Mouse (Mus musculus): Measurements from ENCODE around the gene Reln.

The Reln gene

DNA sequence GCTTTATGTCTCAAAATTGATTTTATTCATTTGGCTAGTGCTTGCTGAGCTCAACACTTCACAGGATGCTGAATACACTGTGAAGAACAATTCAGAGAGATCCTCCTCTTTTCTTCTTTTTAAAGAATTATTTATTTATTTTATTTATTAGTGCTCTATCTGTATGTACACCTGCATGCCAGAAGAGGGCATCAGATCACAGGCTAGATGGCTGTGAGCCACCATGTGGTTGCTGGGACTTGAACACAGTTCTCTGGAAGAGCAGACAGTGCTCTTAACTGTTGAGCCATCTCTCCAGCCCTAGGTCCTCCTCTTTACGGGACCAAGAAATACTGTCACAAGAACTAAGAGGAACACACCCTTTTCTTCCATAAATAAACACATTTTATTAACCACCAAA lies 399.9 kb downstream of the Reln start:
- ATAC-seq (ENCODE audit: insufficient number of reproducible peaks, low FRiP score, low TSS enrichment) = no peak

DNA sequence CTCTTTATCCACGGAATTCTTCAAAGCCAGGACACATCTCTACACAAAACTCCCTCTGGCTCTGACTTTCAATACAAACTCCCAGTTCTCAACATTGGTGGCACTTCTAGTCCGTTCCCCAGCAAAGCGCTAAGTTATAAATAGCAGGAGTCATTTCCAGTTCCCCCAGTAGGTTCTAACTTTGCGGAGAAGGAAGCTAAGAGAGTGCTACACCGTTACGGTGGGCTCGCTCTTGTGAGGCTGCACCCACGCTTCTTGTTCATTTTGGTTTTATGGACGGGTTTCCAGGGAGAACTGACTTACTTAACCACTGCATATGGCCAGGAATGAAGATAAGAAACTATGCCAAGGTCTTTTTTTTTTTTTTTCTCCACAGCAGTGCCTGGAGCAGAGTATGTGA lies 405.1 kb downstream of the Reln start:
- no peak for ATAC-seq (ENCODE audit: insufficient number of reproducible peaks, low FRiP score, low TSS enrichment)

DNA sequence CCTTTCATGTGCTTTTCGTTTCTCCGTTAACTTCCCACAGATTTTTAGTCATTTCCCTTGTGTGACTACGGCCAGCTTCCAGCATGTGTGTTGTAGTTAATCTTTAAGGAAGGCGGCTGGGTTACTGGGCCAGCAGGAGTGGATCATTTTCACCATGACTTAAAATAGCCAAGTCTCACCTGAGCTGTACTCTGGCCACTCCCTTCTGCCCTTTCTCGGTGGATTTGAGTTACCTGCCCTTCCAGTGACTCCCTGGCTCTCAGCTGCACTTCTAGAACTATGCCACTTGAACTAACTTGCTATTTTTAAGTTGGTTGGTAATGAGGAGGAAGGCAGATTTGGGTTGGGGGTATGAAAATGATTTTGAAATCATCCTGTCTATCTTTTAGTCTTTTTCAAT lies 406.4 kb downstream of the Reln start:
- ATAC-seq (ENCODE audit: insufficient number of reproducible peaks, low FRiP score, low TSS enrichment) = no peak

DNA sequence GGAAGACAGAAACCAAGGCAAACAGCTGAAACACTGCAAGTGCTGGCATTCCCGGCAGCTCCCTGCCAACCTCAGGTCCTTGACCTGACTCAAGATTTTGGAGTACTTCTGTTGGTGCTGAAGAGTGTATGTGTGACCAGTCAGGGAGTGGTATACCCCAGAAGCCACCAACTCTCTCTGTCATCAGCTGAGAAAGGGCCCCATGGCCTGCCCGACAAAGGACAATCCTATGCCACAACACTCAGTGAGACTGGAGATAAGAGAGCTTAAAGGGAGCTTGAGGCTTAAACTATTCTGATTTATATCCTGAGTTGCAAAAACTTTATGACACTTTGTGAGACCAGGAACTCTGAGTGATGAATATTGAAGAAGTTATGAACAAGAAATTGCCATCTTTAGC lies 407.9 kb downstream of the Reln start:
- no peak for ATAC-seq (ENCODE audit: insufficient number of reproducible peaks, low FRiP score, low TSS enrichment)

DNA sequence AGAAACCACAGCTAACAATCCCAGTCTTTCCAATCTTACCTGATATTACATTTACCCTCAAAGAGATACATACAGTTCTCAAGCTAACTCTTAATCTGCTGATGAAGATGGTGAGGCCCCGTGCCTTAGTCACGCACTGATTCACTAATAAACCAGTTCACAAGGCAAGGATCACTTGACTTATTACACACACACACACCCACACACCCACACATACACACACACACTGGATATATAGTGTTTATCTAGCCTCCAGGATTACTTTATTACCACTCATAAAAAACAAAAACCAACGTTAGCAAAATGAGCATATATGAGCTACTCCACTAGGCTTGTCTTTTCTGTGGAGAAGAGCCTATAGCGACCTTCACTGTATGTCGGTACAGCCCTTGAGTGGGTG lies 408.4 kb downstream of the Reln start:
- no peak for ATAC-seq (ENCODE audit: insufficient number of reproducible peaks, low FRiP score, low TSS enrichment)

DNA sequence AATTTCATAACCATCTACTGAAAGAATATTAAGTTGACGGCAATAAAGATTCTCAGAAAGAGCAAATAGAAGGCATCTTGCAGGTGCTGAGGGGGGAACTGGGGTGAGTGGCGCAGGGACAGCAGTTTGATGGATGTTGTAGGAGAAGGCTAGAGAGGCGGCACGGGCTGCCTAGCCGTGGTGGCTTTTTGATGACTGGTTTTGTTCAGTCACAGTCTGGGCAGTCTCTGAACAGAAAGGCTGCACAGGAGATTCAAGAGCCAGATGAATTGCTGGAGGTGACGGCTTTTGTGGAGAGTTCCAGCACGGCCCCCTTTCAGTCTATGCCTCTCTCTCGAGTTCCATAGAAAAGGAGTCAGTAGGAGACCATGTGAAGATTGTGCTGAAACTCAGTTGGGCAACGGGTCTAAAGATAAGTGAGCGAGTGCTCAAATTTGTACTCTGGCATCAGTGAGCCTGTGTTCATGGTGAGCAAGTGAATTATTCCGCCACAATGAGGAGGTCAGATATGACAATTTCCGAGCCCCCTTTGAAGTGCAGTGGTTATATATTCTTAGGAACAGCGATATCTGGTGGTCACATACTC lies 409.6 kb downstream of the Reln start:
- ATAC-seq (ENCODE audit: insufficient number of reproducible peaks, low FRiP score, low TSS enrichment) = no peak

DNA sequence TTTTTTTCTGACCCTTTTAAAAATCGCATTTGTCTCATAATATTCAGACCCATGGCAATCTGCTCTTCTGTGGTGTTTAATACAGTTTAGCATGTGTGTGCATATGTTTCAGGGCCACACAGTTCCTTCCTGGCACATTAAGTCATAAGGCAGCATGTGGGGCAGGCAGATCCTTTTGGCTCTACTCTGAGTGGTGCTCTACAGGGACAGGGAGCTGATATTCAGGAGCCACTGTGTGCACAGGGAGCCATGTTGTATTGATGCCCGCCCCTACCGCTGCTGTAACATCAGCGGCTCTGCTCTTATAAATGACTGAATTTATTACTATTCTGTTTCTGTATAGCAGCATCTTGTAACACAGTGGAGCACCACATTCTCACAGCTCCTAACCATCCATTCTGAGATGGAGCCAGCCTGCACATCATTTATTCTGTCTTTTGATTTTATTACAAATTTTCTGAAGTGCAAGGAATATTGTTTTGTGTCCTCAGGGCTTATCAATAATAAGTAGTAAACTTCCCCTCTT lies 410.3 kb downstream of the Reln start:
- ATAC-seq (ENCODE audit: insufficient number of reproducible peaks, low FRiP score, low TSS enrichment) = peak; percentile 70; the same call in 1 of the 2 replicates

DNA sequence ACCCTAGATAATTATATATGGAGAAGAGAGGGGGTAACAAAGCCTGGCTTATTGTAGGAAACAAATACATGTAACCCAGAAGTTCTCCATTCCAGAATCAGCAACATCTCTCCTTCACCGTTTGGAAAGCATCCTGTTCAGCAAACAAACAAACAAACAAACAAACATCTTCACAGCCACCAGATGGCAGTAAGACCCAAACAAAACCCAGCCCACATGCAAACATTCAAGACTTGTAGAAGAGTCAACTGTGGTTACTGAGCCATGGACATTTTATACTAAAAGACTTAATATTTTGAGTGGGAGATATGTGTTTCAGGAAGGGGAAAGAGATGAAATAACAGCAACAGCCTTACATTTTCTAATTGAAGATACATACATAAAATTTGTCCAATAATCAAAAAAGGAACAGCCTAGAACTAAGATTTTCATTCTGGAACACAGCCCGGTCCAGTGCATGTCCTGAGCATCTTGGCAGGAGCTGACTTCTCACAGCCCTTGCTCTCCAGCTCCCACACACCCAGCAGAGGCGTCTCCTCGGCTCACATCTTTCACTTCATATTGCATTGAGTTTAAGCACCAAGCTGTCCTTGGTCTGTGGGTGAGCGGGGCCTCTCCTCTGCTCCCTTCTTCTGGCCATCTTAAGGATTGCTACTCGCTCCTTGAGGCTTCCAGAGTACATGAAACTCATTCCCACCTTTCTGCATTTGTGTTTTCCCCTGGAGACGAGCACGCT lies 411.0 kb downstream of the Reln start:
- ATAC-seq (ENCODE audit: insufficient number of reproducible peaks, low FRiP score, low TSS enrichment) = peak; percentile 62; the same call in 1 of the 2 replicates

DNA sequence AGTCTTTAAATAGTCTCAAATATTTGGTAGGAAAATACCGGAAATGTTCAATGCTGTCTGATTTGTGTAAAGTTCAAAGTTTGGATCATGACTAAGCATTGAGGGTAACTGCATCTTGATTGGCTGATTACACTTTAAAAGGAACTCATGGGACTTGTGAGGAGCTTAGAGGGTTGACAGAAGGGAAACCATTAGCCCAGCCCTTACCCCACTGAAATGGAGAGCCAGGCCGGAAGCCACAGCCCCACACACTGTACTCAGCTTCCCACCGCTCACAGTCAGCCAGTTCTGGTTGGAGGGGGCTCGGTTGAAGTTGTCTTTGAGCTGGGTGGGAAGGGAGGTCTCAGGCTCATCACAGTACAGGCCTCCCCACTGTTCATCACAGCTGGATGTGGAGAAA lies 413.4 kb downstream of the Reln start:
- ATAC-seq (ENCODE audit: insufficient number of reproducible peaks, low FRiP score, low TSS enrichment) = no peak

DNA sequence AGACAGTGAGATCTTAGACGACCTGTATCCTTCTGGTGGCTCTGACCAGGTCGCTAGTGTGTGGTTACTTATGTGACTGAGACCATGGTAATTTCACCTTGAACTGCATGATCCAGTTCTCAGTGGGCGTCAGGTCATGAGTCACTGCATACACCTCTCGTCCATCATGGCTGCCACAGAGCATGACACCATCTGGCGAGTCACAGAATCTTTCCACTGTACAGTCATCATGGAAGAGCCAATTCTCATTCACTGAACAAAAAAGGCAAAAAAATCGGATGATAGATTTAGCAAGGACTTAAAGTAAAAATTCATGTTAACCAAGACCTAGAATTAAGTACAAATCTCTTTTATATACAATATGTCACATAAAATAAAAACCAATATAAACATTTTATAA lies 424.2 kb downstream of the Reln start:
- ATAC-seq (ENCODE audit: insufficient number of reproducible peaks, low FRiP score, low TSS enrichment) = no peak

DNA sequence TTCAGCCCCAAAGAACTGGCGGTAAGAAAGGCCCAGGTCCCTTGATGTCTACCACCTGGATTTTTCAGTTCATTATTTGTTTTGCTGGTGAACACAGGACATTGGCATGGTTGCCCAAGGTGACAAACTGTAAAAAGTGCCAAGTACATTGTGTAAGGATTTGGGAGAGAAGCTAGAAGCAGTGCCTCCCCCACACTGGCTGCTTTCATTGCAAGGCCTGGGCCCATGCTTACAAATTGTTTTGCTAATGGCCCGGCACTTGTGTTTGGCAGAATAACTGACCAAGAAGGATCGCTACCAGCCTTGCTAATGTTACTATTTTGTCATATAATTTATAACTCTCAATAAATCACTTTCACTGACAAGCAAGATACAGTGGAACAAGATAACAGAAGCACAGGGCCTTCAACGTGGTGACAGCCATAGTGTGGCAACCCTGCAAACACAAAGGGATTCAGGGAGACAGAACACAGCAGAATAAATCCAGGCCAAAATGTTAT lies 425.2 kb downstream of the Reln start:
- no peak for ATAC-seq (ENCODE audit: insufficient number of reproducible peaks, low FRiP score, low TSS enrichment)

DNA sequence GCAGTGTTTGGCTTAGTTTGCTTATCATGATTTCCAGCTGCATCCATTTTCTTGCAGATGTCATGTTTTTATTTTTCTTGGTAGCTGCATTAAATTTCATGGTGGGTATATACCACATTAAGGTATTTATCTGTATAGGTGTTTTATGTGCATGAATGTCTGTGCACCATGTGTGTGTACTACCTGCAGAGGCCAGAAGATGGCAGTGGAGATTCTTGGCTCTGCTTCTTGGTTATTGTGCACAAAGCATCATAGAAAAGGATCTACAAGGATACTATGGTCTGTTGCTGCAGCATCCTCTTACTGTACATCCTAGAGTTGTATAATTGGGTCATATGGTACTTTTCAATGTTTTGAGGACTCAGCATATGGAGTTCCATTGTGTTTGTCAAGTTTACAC lies 428.5 kb downstream of the Reln start:
- no peak for ATAC-seq (ENCODE audit: insufficient number of reproducible peaks, low FRiP score, low TSS enrichment)

DNA sequence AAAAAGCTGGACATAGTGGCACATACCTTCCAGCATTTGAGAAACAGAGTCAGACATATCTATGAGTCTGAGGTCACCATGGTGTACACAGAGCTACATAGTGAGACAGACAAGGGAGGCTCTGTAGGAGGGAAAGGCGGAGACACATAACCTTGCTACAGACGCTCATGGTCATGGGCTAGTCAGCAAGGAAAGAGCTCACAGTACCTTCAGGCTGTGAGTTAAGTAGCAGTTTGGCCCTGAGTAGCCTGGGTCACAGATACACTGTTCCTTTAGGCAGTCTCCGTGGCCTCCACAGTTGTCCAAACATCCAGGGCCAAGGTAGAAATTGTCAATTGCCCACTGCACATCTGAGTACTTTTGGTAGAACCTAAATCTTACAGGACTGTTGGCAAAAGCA lies 429.7 kb downstream of the Reln start:
- no peak for ATAC-seq (ENCODE audit: insufficient number of reproducible peaks, low FRiP score, low TSS enrichment)

DNA sequence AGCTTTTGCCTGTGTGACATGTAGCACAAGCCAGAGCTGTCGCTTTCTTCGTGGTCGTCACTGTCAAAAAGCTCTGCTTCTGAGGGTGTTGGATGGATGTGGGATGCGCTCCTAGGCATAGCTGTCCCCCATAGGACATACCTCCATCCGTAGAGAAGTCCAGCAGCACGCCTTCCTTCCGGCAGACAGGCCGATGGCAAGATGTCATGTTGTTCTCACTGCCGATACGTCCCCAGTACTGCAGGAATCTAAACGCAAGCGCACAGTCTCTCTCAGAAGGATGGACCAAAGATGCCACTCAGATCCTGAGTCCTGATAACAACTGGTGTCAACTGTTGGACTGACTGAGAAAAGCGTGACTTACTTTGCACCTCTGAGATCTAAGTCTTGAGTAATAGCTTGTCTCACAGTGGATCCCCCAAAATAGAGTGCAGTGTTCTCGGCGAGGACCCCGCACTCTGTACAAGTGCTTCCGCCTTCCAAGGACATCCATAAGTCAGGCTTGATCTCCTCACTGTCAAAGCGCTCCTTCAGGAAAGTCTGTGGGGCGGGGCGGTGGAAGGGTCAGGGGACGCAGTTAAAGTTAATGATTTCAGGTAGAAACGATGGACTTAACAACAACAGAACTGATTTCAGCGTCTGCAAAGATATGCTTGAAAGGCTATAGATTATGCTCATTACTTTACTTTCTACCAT lies 431.5 kb downstream of the Reln start:
- ATAC-seq (ENCODE audit: insufficient number of reproducible peaks, low FRiP score, low TSS enrichment) = no peak

DNA sequence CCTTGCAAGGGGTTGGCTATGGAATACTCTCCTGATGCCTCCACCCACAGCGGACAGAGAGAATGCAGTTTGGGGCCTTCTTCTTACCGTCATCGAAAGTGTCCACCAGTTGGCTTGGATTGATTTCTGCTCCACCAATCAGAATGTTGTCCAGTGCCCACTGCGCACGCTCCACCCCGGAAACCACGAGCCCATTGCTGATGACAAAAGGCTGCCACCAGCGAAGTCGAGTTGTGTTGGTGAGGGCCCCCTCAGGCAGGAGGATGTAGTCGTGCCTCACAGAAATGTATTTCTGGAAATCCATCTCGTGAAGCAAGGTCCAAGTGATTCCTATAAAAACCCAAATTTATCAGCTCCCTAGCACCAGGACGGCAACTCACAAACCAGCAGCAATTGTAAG lies 433.8 kb downstream of the Reln start:
- no peak for ATAC-seq (ENCODE audit: insufficient number of reproducible peaks, low FRiP score, low TSS enrichment)

DNA sequence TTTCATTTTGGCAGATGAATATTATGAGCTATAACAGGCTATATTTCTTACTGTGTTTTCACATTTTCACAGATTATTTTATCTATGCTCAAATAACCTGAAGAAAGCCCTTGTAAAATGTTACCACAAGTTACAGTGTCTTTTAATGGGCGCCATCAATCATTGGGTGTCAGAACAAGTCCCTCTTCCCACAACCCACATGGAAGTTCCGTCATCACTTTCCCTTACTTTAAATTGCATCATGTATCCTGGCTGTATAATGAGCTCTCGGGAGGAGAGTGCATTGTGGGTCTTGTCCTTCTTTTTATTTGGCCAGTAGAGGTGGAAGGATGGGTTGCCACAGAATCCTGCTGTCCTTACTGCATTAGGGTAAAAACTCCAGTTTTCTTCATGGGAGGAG lies 434.8 kb downstream of the Reln start:
- no peak for ATAC-seq (ENCODE audit: insufficient number of reproducible peaks, low FRiP score, low TSS enrichment)

DNA sequence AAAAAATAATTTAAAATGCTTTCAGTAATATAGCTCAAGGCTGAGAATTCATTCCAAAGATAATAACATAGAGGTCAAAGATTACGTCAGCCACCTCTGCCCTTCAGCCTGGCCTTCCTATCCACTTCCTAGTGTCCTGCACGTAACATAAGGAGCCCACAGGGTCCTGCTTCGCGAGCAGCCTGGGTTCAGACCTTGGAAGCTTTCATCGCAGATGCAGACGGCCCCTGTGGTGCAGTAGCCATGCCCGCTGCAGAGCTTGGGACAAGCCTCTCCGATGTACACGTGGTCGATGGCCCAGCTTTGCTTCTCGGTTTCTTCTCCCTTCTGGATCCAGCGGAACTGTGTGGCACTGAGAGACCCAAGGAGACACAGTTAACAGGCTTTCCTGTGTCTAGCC lies 443.1 kb downstream of the Reln start:
- ATAC-seq (ENCODE audit: insufficient number of reproducible peaks, low FRiP score, low TSS enrichment) = no peak

DNA sequence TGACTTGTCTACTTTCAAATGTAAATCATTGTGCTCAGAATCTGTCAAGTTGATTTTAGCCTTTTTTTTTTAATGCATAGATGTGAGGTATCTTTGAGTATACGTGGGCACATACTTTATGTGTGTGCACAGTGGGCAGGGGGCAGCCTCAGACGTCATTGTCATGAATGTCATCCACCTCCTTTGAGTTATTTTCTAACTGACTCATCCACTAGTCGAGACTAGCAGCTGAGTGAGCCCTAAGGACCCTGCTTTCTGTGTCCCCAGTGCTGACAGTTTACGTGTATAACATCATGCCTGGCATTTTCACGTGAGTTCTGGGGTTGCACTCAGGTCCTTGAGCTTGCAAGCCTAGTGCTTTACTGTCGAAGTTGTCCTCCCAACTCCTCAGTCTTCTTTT lies 443.6 kb downstream of the Reln start:
- ATAC-seq (ENCODE audit: insufficient number of reproducible peaks, low FRiP score, low TSS enrichment) = no peak

DNA sequence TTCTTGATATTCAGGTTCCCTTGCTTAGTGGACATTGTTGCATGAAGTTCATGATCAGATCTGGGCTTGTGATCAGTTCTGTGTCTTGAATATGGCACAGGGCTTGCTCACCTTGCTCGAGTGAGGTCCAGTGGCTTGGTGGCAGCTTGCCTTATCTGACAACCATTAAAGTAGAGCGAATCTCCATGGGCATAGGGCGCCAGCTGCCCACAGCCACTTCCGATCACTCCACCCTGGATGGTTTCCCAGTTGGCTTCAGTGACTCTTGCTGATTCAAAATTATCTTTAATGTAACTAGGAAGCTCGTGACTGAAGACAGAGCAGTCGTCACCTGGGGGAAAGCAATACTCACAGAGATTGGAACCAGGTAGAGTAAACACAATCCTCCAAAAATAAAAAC lies 445.6 kb downstream of the Reln start:
- peak; percentile 81 for ATAC-seq (ENCODE audit: insufficient number of reproducible peaks, low FRiP score, low TSS enrichment)

DNA sequence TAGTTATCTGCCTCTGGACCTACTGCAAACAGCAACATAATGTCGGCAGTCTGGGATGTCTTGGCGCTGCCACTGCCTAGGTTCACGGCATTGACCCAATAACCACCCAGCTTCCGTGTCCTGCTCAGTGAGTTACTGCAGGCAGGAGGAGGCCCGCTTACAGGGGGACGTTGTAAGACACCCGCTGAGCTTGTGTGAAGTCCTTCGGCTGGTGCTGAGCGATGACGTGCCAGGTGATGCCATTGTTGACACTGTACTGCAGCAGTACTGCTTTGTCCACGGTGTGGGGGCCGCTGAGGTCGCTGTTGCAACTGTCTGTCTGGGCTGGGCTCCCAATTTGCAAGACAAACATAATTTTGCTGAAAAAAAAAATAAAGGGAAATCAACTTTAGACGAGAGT lies 447.9 kb downstream of the Reln start:
- ATAC-seq (ENCODE audit: insufficient number of reproducible peaks, low FRiP score, low TSS enrichment) = no peak

DNA sequence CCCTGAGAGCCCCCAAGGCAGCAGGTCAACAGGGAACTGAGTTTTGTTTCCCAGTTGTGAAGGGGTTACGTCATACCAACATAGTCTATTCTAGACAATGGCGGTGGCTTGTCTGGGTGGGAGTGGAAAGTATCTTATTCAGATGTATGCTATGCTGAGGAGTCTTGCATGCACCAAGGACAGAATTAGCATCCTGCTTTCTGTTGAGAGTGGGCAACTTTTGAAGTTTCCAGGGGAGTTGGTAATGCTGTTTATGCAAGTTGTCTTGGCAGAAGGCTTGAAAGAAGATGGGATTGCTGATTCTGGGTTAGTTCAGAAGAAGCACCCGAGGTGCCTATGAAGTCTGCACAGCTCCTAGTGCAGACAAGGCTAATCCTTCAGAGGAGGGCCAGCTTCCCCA lies 450.3 kb downstream of the Reln start:
- ATAC-seq (ENCODE audit: insufficient number of reproducible peaks, low FRiP score, low TSS enrichment) = no peak

Data from cerebellum, adult (tissue).